Mouse (Mus musculus): ENCODE measurements around the gene Fam19a1.

GRCm38 (mm10) chr6:96499464-96499863 is 386.5 kb downstream of the Fam19a1 start:
- TF ChIP-seq POLR2A (IDR thresholded peaks at IDR 0.05; ENCODE audit: insufficient read depth, low read depth, low read length): no peak
- no peak for TF ChIP-seq CTCF (IDR thresholded peaks at IDR 0.05; ENCODE audit: insufficient read depth, low read depth, low read length)

Measured in olfactory bulb, adult 2 months (tissue).